Mouse (Mus musculus) E14TG2a.4 (cell line): ENCODE measurements at regions not wholly inside any gene's neighbourhood (a gene's known extent, or its start where the extent isn't known, plus 50 kb on each side); places are given as distances from the start of the nearest gene placed in this dataset.

Experiments
- CTCF ChIP-seq: conservative IDR thresholded peaks from 2 replicates; pipeline ENCODE4 v1.5.1; 2014; ENCODE audit warnings: low read length
- POU5F1 ChIP-seq: IDR thresholded peaks from 2 replicates; pipeline ENCODE4 v1.6.1; 2014; ENCODE audit warnings: low read length, borderline replicate concordance

DNA sequence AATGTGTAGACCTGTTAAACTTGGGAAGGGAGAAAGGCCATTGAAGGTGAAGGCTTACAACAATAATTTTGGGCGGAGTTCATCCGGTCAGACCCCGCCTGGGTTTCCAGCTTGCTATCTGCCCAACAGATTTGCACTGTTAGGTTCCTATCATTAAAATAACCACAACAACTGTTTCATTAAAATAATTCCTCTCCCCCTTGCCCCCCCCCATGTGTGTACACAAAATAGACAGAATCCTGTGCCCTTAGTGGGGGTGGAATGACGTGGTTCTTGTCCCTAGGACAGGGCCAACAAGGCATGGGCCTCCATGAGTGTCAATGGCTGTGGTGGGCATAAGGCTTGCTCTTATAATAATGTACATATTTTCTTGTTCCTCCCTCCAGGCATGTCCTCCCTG, 65.6 kb upstream of the Ccn6 start:
- no peak for TF ChIP-seq CTCF
- no peak for TF ChIP-seq POU5F1
